Mouse (Mus musculus): ENCODE data around the gene Gldn.

The Gldn gene

GRCm38 (mm10) chr9:54286331-54286987 is at the start of gene Gldn:
Gldn (plus strand) TSS chr9:54286486.
- no peak for DNase-seq (ENCODE audit: low read depth)

- no peak for DNase-seq (ENCODE audit: low read depth)
Measured at GRCm38 (mm10) chr9:54244869-54245665, 41.2 kb upstream of the Gldn start.

GRCm38 (mm10) chr9:54264754-54265153 is 21.5 kb upstream of the Gldn start:
- DNase-seq (ENCODE audit: low read depth), result no peak

- no peak for DNase-seq (ENCODE audit: low read depth)
Measured at GRCm38 (mm10) chr9:54268010-54268409, 18.3 kb upstream of the Gldn start, which contains the start of gene Cyp19a1. Cyp19a1 (minus strand) TSS chr9:54268110.

GRCm38 (mm10) chr9:54269987-54270386 is 16.3 kb upstream of the Gldn start:
- no peak for DNase-seq (ENCODE audit: low read depth)

- DNase-seq (ENCODE audit: low read depth), result no peak
Measured at GRCm38 (mm10) chr9:54270889-54271288, 15.4 kb upstream of the Gldn start.

GRCm38 (mm10) chr9:54275283-54275682 is 11.0 kb upstream of the Gldn start:
- no peak for DNase-seq (ENCODE audit: low read depth)

- DNase-seq (ENCODE audit: low read depth), result no peak
Measured at GRCm38 (mm10) chr9:54279046-54279589, 7.2 kb upstream of the Gldn start.

GRCm38 (mm10) chr9:54287804-54288203 is 1.5 kb downstream of the Gldn start:
- DNase-seq (ENCODE audit: low read depth), result no peak

GRCm38 (mm10) chr9:54299389-54299788 is 13.1 kb downstream of the Gldn start:
- DNase-seq (ENCODE audit: low read depth), result no peak

GRCm38 (mm10) chr9:54299792-54300191 is 13.5 kb downstream of the Gldn start:
- DNase-seq (ENCODE audit: low read depth), result no peak

GRCm38 (mm10) chr9:54301255-54301654 is 15.0 kb downstream of the Gldn start:
- no peak for DNase-seq (ENCODE audit: low read depth)

- no peak for DNase-seq (ENCODE audit: low read depth)
Measured at GRCm38 (mm10) chr9:54308209-54308608, 21.9 kb downstream of the Gldn start.

GRCm38 (mm10) chr9:54308751-54309358 is 22.6 kb downstream of the Gldn start:
- DNase-seq (ENCODE audit: low read depth), result no peak

GRCm38 (mm10) chr9:54316363-54316762 is 30.1 kb downstream of the Gldn start:
- no peak for DNase-seq (ENCODE audit: low read depth)

- DNase-seq (ENCODE audit: low read depth), result no peak
Measured at GRCm38 (mm10) chr9:54323456-54323855, 37.2 kb downstream of the Gldn start.

- no peak for DNase-seq (ENCODE audit: low read depth)
Measured at GRCm38 (mm10) chr9:54329201-54329600, 42.9 kb downstream of the Gldn start.

GRCm38 (mm10) chr9:54335582-54335981 is 49.3 kb downstream of the Gldn start:
- DNase-seq (ENCODE audit: low read depth), result no peak

GRCm38 (mm10) chr9:54336532-54337144 is 50.4 kb downstream of the Gldn start:
- DNase-seq (ENCODE audit: low read depth), result no peak

- no peak for DNase-seq (ENCODE audit: low read depth)
Measured at GRCm38 (mm10) chr9:54342026-54342425, 55.7 kb downstream of the Gldn start.

GRCm38 (mm10) chr9:54356756-54357155 is 70.5 kb downstream of the Gldn start:
- no peak for DNase-seq (ENCODE audit: low read depth)
